Mouse (Mus musculus) liver, embryonic 15.5 days (tissue): ENCODE results near the gene Olfr823. TPM values are rescaled to one million over a fixed set of nuclear protein-coding genes. Genes with fewer than 3 reads are reported as not detected.
"Not testable (repeated sequence)": the region's sequence is repeated elsewhere in the genome, so short reads cannot be mapped to it uniquely, and the experiment has no call there.

Experiments
- ATAC-seq: fragments of 200-750 bp; cut with Nextera tagmentation; 2 replicates; pipeline ENCODE4 v1.8.0; 2017; ENCODE audit warnings: moderate number of reproducible peaks, mild to moderate bottlenecking, moderate library complexity; ENCODE audit not compliant: insufficient read depth
- H3K27ac ChIP-seq: fragments of 300-500 bp; sonication (generic); replicated peaks from 2 replicates; pipeline ENCODE4 v1.5.1; 2015; ENCODE audit warnings: mild to moderate bottlenecking, inconsistent platforms
- H3K27me3 ChIP-seq: fragments of 300-500 bp; sonication (generic); 2 replicates; pipeline ENCODE4 v1.6.1; 2015; ENCODE audit warnings: mild to moderate bottlenecking, inconsistent platforms
- H3K36me3 ChIP-seq: fragments of 300-500 bp; sonication (generic); replicated peaks from 2 replicates; pipeline ENCODE4 v1.6.1; 2015; ENCODE audit warnings: moderate library complexity, mild to moderate bottlenecking, inconsistent platforms
- H3K4me1 ChIP-seq: fragments of 300-500 bp; sonication (generic); replicated peaks from 2 replicates; pipeline ENCODE4 v1.6.1; 2015; ENCODE audit warnings: inconsistent platforms
- H3K4me2 ChIP-seq: fragments of 300-500 bp; sonication (generic); 2 replicates; pipeline ENCODE4 v1.6.1; 2015; ENCODE audit warnings: moderate library complexity, mild to moderate bottlenecking, inconsistent platforms
- H3K4me3 ChIP-seq: fragments of 300-500 bp; sonication (generic); replicated peaks from 2 replicates; pipeline ENCODE4 v1.5.1; 2015; ENCODE audit warnings: mild to moderate bottlenecking, inconsistent platforms
- H3K9ac ChIP-seq: fragments of 300-500 bp; sonication (generic); 2 replicates; pipeline ENCODE4 v1.6.1; 2015; ENCODE audit warnings: moderate library complexity, mild to moderate bottlenecking, inconsistent platforms
- H3K9me3 ChIP-seq: fragments of 300-500 bp; sonication (generic); replicated peaks from 2 replicates; pipeline ENCODE4 v1.6.1; 2016; ENCODE audit warnings: inconsistent platforms
- WGBS: fragments of 180-500 bp; shearing (Covaris S2); methylation state at CpG from one replicate; pipeline ENCODE4 v1.1.7; 2015; ENCODE audit warnings: mixed read lengths; ENCODE audit not compliant: insufficient replicate concordance; 5-methylcytosine and 5-hydroxymethylcytosine counted together
- polyA plus RNA-seq: library from polyadenylated mRNA; unstranded; fragments of >200 nt; fragmentation: Nextera tagmentation; extraction: Ambion mirVana; gene quantifications from 2 replicates; pipeline ENCODE4 v1.2.1, GENCODE M21; 2015

Olfr823 gene
- polyA plus RNA-seq: not detected in 2 replicates

DNA sequence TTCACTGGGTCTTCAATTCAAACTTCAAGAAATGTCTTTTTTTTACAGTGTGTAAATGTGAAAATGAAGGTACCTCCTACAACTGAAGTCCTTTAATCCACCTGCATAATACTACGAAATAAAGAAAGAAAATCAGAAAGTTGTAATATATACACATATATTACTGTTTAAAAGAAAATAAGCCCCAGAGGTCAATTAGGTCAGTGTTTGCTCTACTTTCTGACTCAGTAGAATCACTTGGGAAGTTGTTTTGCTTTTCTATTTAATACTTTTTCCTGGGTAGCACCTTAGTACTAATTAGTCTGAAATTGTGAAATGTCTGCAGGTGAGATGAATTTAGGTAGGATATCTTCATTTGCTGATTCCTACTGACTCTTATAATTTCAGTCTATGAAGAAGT lies at the start of gene Olfr823:
TSS of gene Olfr823 (minus strand) at position 101 of the 400 bp plus-strand sequence.
- H3K27ac ChIP-seq, H3K4me2 ChIP-seq, H3K4me3 ChIP-seq, H3K36me3 ChIP-seq, H3K9ac ChIP-seq, H3K27me3 ChIP-seq, H3K9me3 ChIP-seq, H3K4me1 ChIP-seq, ATAC-seq: not testable (repeated sequence)
- WGBS: 50% methylated on average over 1 of the region's 1 CpGs

DNA sequence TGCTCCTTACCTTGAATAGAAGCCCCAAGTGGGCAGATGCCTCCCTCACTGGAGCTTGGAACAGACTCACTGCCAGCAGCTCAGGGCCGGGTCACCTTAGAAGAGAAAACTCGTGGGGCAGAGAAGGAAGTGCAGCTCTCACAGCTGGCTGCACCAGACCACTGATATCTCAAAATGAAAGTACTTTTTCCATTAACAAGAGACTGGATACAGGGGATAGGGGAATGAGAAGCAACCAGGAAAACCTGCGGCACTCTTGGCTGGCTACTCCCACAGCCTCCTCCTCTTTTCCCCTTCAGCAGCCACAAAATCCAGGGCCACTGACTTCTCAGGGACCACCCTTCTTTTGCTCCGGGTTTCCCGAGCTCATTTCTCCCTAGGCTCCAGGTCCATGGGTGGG lies 28.9 kb upstream of the Olfr823 start:
- H3K9me3 ChIP-seq: no peaks in the 10 kb centered on the region
- H3K4me3 ChIP-seq: no peak overlapping the region
- no peaks in the 10 kb centered on the region for H3K36me3 ChIP-seq
- H3K9ac ChIP-seq: no peak overlapping the region
- H3K4me1 ChIP-seq: no peaks in the 10 kb centered on the region
- no peak overlapping the region for H3K27ac ChIP-seq
- H3K4me2 ChIP-seq: no peak overlapping the region
- no peaks in the 10 kb centered on the region for H3K27me3 ChIP-seq
- 59% methylated on average over 5 of the region's 5 CpGs for WGBS
- ATAC-seq: no peak

DNA sequence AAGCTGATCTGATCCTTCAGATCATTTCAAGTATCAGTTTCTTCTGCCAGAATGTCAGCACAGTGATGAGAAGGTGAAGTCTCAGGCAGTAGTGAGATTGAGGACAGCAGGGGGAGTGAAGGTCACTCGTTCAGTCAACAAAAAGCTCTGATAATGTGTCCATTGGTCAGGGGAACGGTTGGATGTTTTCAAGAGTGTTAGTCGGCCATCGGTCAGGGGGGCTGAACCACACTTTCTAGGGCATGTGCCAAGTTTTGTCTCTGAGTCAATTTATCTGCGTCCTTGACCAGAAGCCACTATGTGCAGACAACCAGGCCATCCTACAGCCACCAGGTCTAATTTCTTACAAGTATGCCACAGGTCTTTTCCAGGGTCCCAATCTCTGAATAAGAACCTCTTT lies 27.3 kb upstream of the Olfr823 start:
- not testable (repeated sequence) for H3K36me3 ChIP-seq, H3K27me3 ChIP-seq, H3K9ac ChIP-seq, H3K27ac ChIP-seq, H3K4me2 ChIP-seq, H3K9me3 ChIP-seq, H3K4me1 ChIP-seq, H3K4me3 ChIP-seq, ATAC-seq
- WGBS: 61% methylated on average over 5 of the region's 5 CpGs

DNA sequence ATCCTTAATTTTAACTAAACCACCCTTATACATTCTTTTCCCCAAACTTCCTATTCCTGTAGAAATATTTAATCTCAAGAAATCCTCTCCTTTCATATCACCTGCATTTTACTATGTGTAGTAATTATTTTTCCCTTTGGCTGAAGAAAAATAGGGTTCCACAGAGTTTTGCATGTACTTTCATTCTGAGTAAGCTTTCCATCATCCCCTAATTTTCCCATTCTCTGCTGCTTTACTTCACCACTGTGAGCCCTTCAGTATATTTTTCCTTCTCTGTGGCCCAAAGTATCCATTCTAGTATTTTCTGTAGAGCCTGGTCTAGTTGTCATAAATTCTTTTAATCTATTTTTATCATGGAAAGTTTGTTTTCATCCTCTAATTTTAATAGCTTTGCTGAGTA lies 19.6 kb upstream of the Olfr823 start:
- Histone ChIP-seq H3K27me3 (no peaks in the 10 kb centered on the region), H3K4me3 (no peak overlapping the region), H3K4me2 (no peak overlapping the region), H3K9ac (no peak overlapping the region), H3K9me3 (no peaks in the 10 kb centered on the region), H3K27ac (no peak overlapping the region), H3K36me3 (no peaks in the 10 kb centered on the region), H3K4me1 (no peaks in the 10 kb centered on the region)
- no peak for ATAC-seq

DNA sequence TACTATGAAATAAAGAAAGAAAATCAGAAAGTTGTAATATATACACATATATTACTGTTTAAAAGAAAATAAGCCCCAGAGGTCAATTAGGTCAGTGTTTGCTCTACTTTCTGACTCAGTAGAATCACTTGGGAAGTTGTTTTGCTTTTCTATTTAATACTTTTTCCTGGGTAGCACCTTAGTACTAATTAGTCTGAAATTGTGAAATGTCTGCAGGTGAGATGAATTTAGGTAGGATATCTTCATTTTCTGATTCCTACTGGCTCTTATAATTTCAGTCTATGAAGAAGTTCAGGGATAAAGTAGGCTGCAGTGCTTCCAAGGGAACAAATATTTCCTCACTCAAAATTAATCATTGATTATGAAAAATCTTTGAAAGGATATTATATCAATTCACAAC lies 14.7 kb upstream of the Olfr823 start, which contains the start of gene Olfr824:
TSS of gene Olfr824 (minus strand) at position 101 of the 400 bp plus-strand sequence.
- not testable (repeated sequence) for ATAC-seq, H3K9ac ChIP-seq, H3K27me3 ChIP-seq, H3K27ac ChIP-seq, H3K9me3 ChIP-seq, H3K36me3 ChIP-seq, H3K4me3 ChIP-seq, H3K4me2 ChIP-seq, H3K4me1 ChIP-seq

DNA sequence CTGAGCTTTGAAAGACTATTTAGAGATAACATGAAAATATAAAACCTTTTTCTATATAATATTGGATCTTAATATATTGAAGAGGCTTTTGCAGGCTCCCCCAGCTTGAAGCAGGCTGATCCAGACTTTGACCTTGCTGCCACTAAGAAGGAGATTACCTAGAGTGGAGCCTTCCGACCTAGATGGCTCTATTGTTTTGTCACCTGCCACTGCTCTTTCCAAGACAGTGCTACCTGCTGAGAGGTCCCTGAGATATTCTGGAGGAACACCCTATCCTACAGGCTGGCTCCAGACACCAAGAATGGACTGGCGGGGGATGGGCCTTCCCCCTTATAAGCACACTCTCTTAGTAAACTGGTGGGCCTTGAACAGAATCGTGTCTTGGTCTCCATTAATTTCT lies 862 bp upstream of the Olfr823 start:
- H3K9me3 ChIP-seq, H3K27ac ChIP-seq, H3K4me1 ChIP-seq, ATAC-seq, H3K4me3 ChIP-seq, H3K4me2 ChIP-seq, H3K36me3 ChIP-seq, H3K9ac ChIP-seq, H3K27me3 ChIP-seq: not testable (repeated sequence)
- 59% methylated on average over 3 of the region's 3 CpGs for WGBS

DNA sequence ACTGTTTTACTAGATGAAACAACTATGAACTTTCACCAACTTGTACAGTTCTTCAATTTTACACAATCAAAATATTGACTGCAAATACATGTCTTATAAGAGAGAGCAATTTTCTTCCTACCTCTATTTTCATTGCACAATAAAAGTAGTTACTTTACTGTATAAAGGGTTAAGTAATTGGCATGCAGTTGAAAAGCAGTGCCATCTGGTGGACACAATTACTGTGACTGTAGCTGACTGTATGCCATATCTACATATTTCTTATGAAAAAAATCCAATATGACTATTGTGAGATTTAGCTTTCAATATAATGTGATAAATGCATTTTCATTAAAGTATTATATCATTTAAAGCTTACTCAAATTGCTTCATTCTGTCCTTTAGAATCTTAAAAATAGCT lies 19.1 kb downstream of the Olfr823 start:
- Histone ChIP-seq H3K4me1 (no peaks in the 10 kb centered on the region), H3K9me3 (no peaks in the 10 kb centered on the region), H3K4me2 (no peak overlapping the region), H3K27me3 (no peaks in the 10 kb centered on the region), H3K36me3 (no peaks in the 10 kb centered on the region), H3K27ac (no peak overlapping the region), H3K4me3 (no peak overlapping the region), H3K9ac (no peak overlapping the region)
- no peak for ATAC-seq

DNA sequence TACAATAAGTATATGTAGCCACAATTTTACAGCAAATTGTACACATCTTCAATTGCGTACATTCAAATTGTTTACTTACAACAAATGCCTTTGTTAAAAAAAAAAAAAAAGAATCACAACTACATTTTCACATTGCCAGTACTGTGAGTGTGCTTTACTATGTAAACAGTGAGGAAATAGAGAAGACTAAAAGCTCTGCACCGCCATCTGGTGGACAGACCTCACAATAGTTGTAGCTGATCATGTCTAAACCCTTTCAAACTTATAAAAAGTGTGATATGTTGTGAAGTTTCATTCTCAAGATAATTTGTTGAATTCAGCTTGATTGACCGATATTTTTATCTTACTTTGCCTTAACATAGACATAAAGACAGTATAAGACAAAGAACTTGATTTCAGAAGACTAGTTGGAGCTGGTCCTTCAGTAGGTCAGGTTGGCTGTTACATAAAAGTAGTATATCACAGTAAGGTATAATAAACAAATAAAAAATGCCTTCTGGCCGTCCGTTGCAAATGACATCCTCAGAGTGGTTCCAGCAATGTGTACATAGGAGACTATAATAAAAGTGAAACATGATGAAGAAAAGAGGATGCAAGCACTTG lies 22.2 kb downstream of the Olfr823 start:
- Histone ChIP-seq H3K9ac (no peak overlapping the region), H3K9me3 (no peaks in the 10 kb centered on the region), H3K36me3 (no peaks in the 10 kb centered on the region), H3K4me1 (no peaks in the 10 kb centered on the region), H3K27ac (no peak overlapping the region), H3K4me2 (no peak overlapping the region), H3K27me3 (no peaks in the 10 kb centered on the region), H3K4me3 (no peak overlapping the region)
- WGBS: 11% methylated on average over 5 of the region's 5 CpGs
- no peak for ATAC-seq

DNA sequence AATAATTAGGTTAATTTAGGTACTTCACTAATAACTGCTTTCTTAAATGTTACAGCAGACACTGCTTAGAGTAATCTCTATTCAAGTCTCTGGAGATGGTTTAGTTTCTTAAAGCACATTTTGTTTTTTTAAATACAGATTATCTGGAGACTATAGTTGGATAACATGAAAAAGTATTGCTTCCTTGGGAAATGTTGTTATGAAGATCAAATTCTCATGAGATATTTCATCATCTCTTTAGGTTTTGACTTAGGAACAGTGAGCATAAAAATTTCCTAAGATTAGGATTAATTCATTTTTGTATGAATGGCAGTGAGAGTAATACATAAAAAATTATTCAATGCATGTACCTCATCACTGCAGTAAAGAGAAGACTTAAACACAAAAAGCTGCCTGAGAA lies 44.3 kb downstream of the Olfr823 start, which contains the start of gene Olfr822:
TSS of gene Olfr822 (plus strand) at position 301 of the 400 bp plus-strand sequence.
- Histone ChIP-seq H3K27ac (no peak within 1 kb of the TSS), H3K36me3 (no peaks in the 10 kb centered on the region), H3K27me3 (no peaks in the 10 kb centered on the region), H3K4me3 (no peak within 1 kb of the TSS), H3K4me2 (no peak within 1 kb of the TSS), H3K9me3 (no peaks in the 10 kb centered on the region), H3K4me1 (no peaks in the 10 kb centered on the region), H3K9ac (no peak within 1 kb of the TSS)
- ATAC-seq: no peak

Other genes starting within 250 kb of the Olfr823 start
- not detected in 2 replicates for gene Olfr814, start 235.5 kb downstream of the Olfr823 start, polyA plus RNA-seq
- not detected in 2 replicates for gene Olfr815, start 209.5 kb downstream of the Olfr823 start, polyA plus RNA-seq
- not detected in 2 replicates for gene Olfr816, start 199.8 kb downstream of the Olfr823 start, polyA plus RNA-seq
- gene Olfr818, start 166.3 kb downstream of the Olfr823 start, polyA plus RNA-seq: not detected in 2 replicates
- not detected in 2 replicates for gene Olfr819, start 148.1 kb downstream of the Olfr823 start, polyA plus RNA-seq
- gene Olfr247, start 139.2 kb downstream of the Olfr823 start, polyA plus RNA-seq: not detected in 2 replicates
- gene Gm10310, start 130.3 kb downstream of the Olfr823 start, polyA plus RNA-seq: not detected in 2 replicates
- gene Olfr820, start 102.8 kb downstream of the Olfr823 start, polyA plus RNA-seq: not detected in 2 replicates
- not detected in 2 replicates for gene Olfr821, start 85.0 kb downstream of the Olfr823 start, polyA plus RNA-seq
- not detected in 2 replicates for gene Olfr822, start 44.2 kb downstream of the Olfr823 start, polyA plus RNA-seq
- gene Olfr824, start 14.6 kb upstream of the Olfr823 start, polyA plus RNA-seq: not detected in 2 replicates
- gene Olfr825, start 51.4 kb upstream of the Olfr823 start, polyA plus RNA-seq: not detected in 2 replicates
- gene Olfr826, start 68.8 kb upstream of the Olfr823 start, polyA plus RNA-seq: not detected in 2 replicates
- gene Olfr827, start 99.0 kb upstream of the Olfr823 start, polyA plus RNA-seq: not detected in 2 replicates
- gene Neurod4, start 164.9 kb upstream of the Olfr823 start, polyA plus RNA-seq: not detected in 2 replicates
- gene Tespa1, start 207.5 kb upstream of the Olfr823 start, polyA plus RNA-seq: 0.78 and 1.4 TPM in 2 replicates